Mouse (Mus musculus): ENCODE measurements at regions not wholly inside any gene's neighbourhood (a gene's known extent, or its start where the extent isn't known, plus 50 kb on each side); places are given as distances from the start of the nearest gene placed in this dataset.
A peak's percentile ranks its signal among the peaks of the same experiment; 100 is the strongest.

- H3K9ac ChIP-seq (ENCODE audit: low read depth, low read length), result no peak overlapping the region
- H3K4me3 ChIP-seq (replicated peaks; ENCODE audit: low read depth, low read length), result no peak overlapping the region
- ATAC-seq (replicated peaks; ENCODE audit: low FRiP score, low read depth) (no peak), DNase-seq (ENCODE audit: low spot score) (no peak)
- TF ChIP-seq CTCF (IDR thresholded peaks at IDR 0.05; ENCODE audit: low read depth), result no peak
- no peaks in the 10 kb centered on the region for H3K9me3 ChIP-seq (replicated peaks; ENCODE audit: low read length)
- no peaks in the 10 kb centered on the region for H3K27me3 ChIP-seq (ENCODE audit: insufficient read depth, low read length)
- H3K4me2 ChIP-seq (ENCODE audit: low read length), result no peak overlapping the region
- H3K36me3 ChIP-seq (ENCODE audit: insufficient read depth, low read length), result no peaks in the 10 kb centered on the region
- no peak overlapping the region for H3K27ac ChIP-seq
- WGBS, result 23% methylated on average over 7 of the region's 7 CpGs
- H3K4me1 ChIP-seq (replicated peaks; ENCODE audit: insufficient read depth, low read length), result no peaks in the 10 kb centered on the region
Observed at GRCm38 (mm10) chr6:31861996-31862395, 188.1 kb upstream of the 1700012A03Rik start.

- Histone ChIP-seq H3K4me3 (replicated peaks; ENCODE audit: low read depth, low read length) (no peak overlapping the region), H3K36me3 (ENCODE audit: insufficient read depth, low read length) (no peaks in the 10 kb centered on the region), H3K4me2 (ENCODE audit: low read length) (no peak overlapping the region), H3K9me3 (replicated peaks; ENCODE audit: low read length) (no peaks in the 10 kb centered on the region), H3K27me3 (ENCODE audit: insufficient read depth, low read length) (no peaks in the 10 kb centered on the region), H3K4me1 (replicated peaks; ENCODE audit: insufficient read depth, low read length) (no peaks in the 10 kb centered on the region), H3K27ac (no peak overlapping the region), H3K9ac (ENCODE audit: low read depth, low read length) (no peak overlapping the region)
- DNase-seq (ENCODE audit: low spot score) (no peak), ATAC-seq (replicated peaks; ENCODE audit: low FRiP score, low read depth) (no peak)
- 77% methylated on average over 3 of the region's 3 CpGs for WGBS
- no peak for TF ChIP-seq CTCF (IDR thresholded peaks at IDR 0.05; ENCODE audit: low read depth)
Observed at GRCm38 (mm10) chr6:31859621-31860020, 190.4 kb upstream of the 1700012A03Rik start.

GRCm38 (mm10) chr6:31854261-31854660 lies 195.8 kb upstream of the 1700012A03Rik start:
- Histone ChIP-seq H3K36me3 (ENCODE audit: insufficient read depth, low read length) (no peaks in the 10 kb centered on the region), H3K27me3 (ENCODE audit: insufficient read depth, low read length) (no peaks in the 10 kb centered on the region), H3K4me1 (replicated peaks; ENCODE audit: insufficient read depth, low read length) (no peaks in the 10 kb centered on the region), H3K4me3 (replicated peaks; ENCODE audit: low read depth, low read length) (no peak overlapping the region), H3K9me3 (replicated peaks; ENCODE audit: low read length) (no peaks in the 10 kb centered on the region), H3K4me2 (ENCODE audit: low read length) (no peak overlapping the region), H3K9ac (ENCODE audit: low read depth, low read length) (no peak overlapping the region), H3K27ac (no peak overlapping the region)
- DNase-seq (ENCODE audit: low spot score), result no peak
- TF ChIP-seq CTCF (IDR thresholded peaks at IDR 0.05; ENCODE audit: low read depth), result no peak
- ATAC-seq (replicated peaks; ENCODE audit: low FRiP score, low read depth), result no peak
- WGBS, result 96% methylated on average over 13 of the region's 16 CpGs

- ATAC-seq (replicated peaks; ENCODE audit: low FRiP score, low read depth), result no peak
- Histone ChIP-seq H3K4me1 (replicated peaks; ENCODE audit: insufficient read depth, low read length) (no peaks in the 10 kb centered on the region), H3K36me3 (ENCODE audit: insufficient read depth, low read length) (no peaks in the 10 kb centered on the region), H3K9ac (ENCODE audit: low read depth, low read length) (no peak overlapping the region), H3K9me3 (replicated peaks; ENCODE audit: low read length) (no peaks in the 10 kb centered on the region), H3K4me3 (replicated peaks; ENCODE audit: low read depth, low read length) (no peak overlapping the region), H3K27me3 (ENCODE audit: insufficient read depth, low read length) (no peaks in the 10 kb centered on the region), H3K4me2 (ENCODE audit: low read length) (no peak overlapping the region), H3K27ac (no peak overlapping the region)
- DNase-seq (ENCODE audit: low spot score), result no peak
- WGBS, result 87% methylated on average over 9 of the region's 9 CpGs
- 0 out of 2 replicates have a peak, but pooled peaks have one; percentile 8 for TF ChIP-seq CTCF (IDR thresholded peaks at IDR 0.05; ENCODE audit: low read depth)
Observed at GRCm38 (mm10) chr6:31846319-31846718, 203.7 kb upstream of the 1700012A03Rik start.

- no peak overlapping the region for H3K27ac ChIP-seq
- 62% methylated on average over 5 of the region's 5 CpGs for WGBS
- no peak overlapping the region for H3K4me3 ChIP-seq (replicated peaks; ENCODE audit: low read depth, low read length)
- DNase-seq (ENCODE audit: low spot score), result no peak
- H3K4me2 ChIP-seq (ENCODE audit: low read length), result no peak overlapping the region
- no peaks in the 10 kb centered on the region for H3K4me1 ChIP-seq (replicated peaks; ENCODE audit: insufficient read depth, low read length)
- H3K36me3 ChIP-seq (ENCODE audit: insufficient read depth, low read length), result no peaks in the 10 kb centered on the region
- no peak overlapping the region for H3K9ac ChIP-seq (ENCODE audit: low read depth, low read length)
- H3K27me3 ChIP-seq (ENCODE audit: insufficient read depth, low read length), result no peaks in the 10 kb centered on the region
- no peak for TF ChIP-seq CTCF (IDR thresholded peaks at IDR 0.05; ENCODE audit: low read depth)
- ATAC-seq (replicated peaks; ENCODE audit: low FRiP score, low read depth), result no peak
- H3K9me3 ChIP-seq (replicated peaks; ENCODE audit: low read length), result no peaks in the 10 kb centered on the region
Observed at GRCm38 (mm10) chr6:31845671-31846070, 204.4 kb upstream of the 1700012A03Rik start.

- no peaks in the 10 kb centered on the region for H3K36me3 ChIP-seq (ENCODE audit: insufficient read depth, low read length)
- H3K4me2 ChIP-seq (ENCODE audit: low read length), result no peak overlapping the region
- H3K9me3 ChIP-seq (replicated peaks; ENCODE audit: low read length), result no peaks in the 10 kb centered on the region
- H3K4me3 ChIP-seq (replicated peaks; ENCODE audit: low read depth, low read length), result no peak overlapping the region
- H3K9ac ChIP-seq (ENCODE audit: low read depth, low read length), result no peak overlapping the region
- no peaks in the 10 kb centered on the region for H3K4me1 ChIP-seq (replicated peaks; ENCODE audit: insufficient read depth, low read length)
- DNase-seq (ENCODE audit: low spot score) (no peak), ATAC-seq (replicated peaks; ENCODE audit: low FRiP score, low read depth) (no peak)
- no peak overlapping the region for H3K27ac ChIP-seq
- 92% methylated on average over 4 of the region's 4 CpGs for WGBS
- H3K27me3 ChIP-seq (ENCODE audit: insufficient read depth, low read length), result no peaks in the 10 kb centered on the region
- peak; percentile 34; the same call in 1 of the 2 replicates for TF ChIP-seq CTCF (IDR thresholded peaks at IDR 0.05; ENCODE audit: low read depth)
Observed at GRCm38 (mm10) chr6:31840621-31841020, 209.4 kb upstream of the 1700012A03Rik start.

GRCm38 (mm10) chr6:31838588-31838987 lies 211.5 kb upstream of the 1700012A03Rik start:
- Histone ChIP-seq H3K4me2 (ENCODE audit: low read length) (no peak overlapping the region), H3K9me3 (replicated peaks; ENCODE audit: low read length) (no peaks in the 10 kb centered on the region), H3K27me3 (ENCODE audit: insufficient read depth, low read length) (no peaks in the 10 kb centered on the region), H3K4me1 (replicated peaks; ENCODE audit: insufficient read depth, low read length) (no peaks in the 10 kb centered on the region), H3K36me3 (ENCODE audit: insufficient read depth, low read length) (no peaks in the 10 kb centered on the region), H3K27ac (no peak overlapping the region), H3K4me3 (replicated peaks; ENCODE audit: low read depth, low read length) (no peak overlapping the region), H3K9ac (ENCODE audit: low read depth, low read length) (no peak overlapping the region)
- DNase-seq (ENCODE audit: low spot score) (no peak), ATAC-seq (replicated peaks; ENCODE audit: low FRiP score, low read depth) (no peak)
- 80% methylated on average over 1 of the region's 1 CpGs for WGBS
- peak; percentile 57 for TF ChIP-seq CTCF (IDR thresholded peaks at IDR 0.05; ENCODE audit: low read depth)
